Mouse (Mus musculus) stomach, embryonic 14.5 days (tissue): ENCODE data around the gene Defa37. TPM values are rescaled to one million over a fixed set of nuclear protein-coding genes. Genes with fewer than 3 reads are reported as not detected.
"Not testable (repeated sequence)": the region's sequence is repeated elsewhere in the genome, so short reads cannot be mapped to it uniquely, and the experiment has no call there.

Experiments used
- ATAC-seq: fragments of 200-750 bp; cut with Nextera tagmentation; 2 replicates; pipeline ENCODE4 v1.8.0; 2017; ENCODE audit warnings: low read depth, moderate TSS enrichment; ENCODE audit not compliant: insufficient number of reproducible peaks, insufficient read depth, low FRiP score
- H3K27ac ChIP-seq: fragments of 300-500 bp; sonication (generic); 2 replicates; pipeline ENCODE4 v1.5.1; 2014; ENCODE audit warnings: mild to moderate bottlenecking, low read length, moderate library complexity, mixed read lengths
- H3K27me3 ChIP-seq: fragments of 300-500 bp; sonication (generic); 2 replicates; pipeline ENCODE4 v1.6.1; 2014; ENCODE audit warnings: low read length, control low read depth, mixed read lengths; ENCODE audit not compliant: control insufficient read depth, insufficient read depth
- H3K36me3 ChIP-seq: fragments of 300-500 bp; sonication (generic); 2 replicates; pipeline ENCODE4 v1.6.1; 2014; ENCODE audit warnings: mild to moderate bottlenecking, control low read depth, low read length, moderate library complexity, mixed read lengths; ENCODE audit not compliant: control insufficient read depth, insufficient read depth
- H3K4me1 ChIP-seq: fragments of 300-500 bp; sonication (generic); 2 replicates; pipeline ENCODE4 v1.6.1; 2014; ENCODE audit warnings: low read length, control low read depth, mixed read lengths; ENCODE audit not compliant: control insufficient read depth, insufficient read depth
- H3K4me2 ChIP-seq: fragments of 300-500 bp; sonication (generic); replicated peaks from 2 replicates; pipeline ENCODE4 v1.6.1; 2014; ENCODE audit warnings: low read depth, low read length, control low read depth
- H3K4me3 ChIP-seq: fragments of 300-500 bp; sonication (generic); 2 replicates; pipeline ENCODE4 v1.5.1; 2014; ENCODE audit warnings: low read depth, low read length, control low read depth
- H3K9ac ChIP-seq: fragments of 300-500 bp; sonication (generic); replicated peaks from 2 replicates; pipeline ENCODE4 v1.6.1; 2014; ENCODE audit warnings: low read depth, mild to moderate bottlenecking, control low read depth, low read length, moderate library complexity, mixed read lengths
- H3K9me3 ChIP-seq: fragments of 300-500 bp; sonication (generic); 2 replicates; pipeline ENCODE4 v1.6.1; 2016; ENCODE audit warnings: low read depth, low read length, control low read depth; ENCODE audit not compliant: control insufficient read depth
- WGBS: fragments of 180-500 bp; shearing (Covaris S2); extraction: QIAGEN DNeasy Blood & Tissue Kit; methylation state at CpG from one replicate; pipeline ENCODE4 v1.1.7; 2014; 5-methylcytosine and 5-hydroxymethylcytosine counted together
- polyA plus RNA-seq: library from polyadenylated mRNA; unstranded; fragments of >200 nt; fragmentation: Nextera tagmentation; extraction: Ambion mirVana; gene quantifications from 2 replicates; pipeline ENCODE4 v1.2.1, GENCODE M21; 2014

The Defa37 gene
- not detected in 2 replicates for polyA plus RNA-seq

DNA sequence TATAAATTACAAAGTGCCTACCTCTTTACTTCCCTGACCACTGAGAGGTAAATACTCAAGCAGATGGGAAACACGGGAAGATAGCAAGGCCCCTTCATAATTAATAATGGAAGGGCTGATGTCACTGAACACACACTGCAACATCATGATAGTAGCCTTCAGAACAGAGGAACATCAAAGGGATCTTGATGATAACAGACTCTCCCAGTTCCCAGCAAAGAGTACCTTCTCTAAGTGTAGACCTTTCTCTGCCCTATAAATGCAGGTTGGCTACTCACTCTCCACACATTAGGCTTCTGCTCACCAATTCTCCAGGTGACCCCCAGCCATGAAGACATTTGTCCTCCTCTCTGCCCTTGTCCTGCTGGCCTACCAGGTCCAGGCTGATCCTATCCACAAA is at the start of gene Defa37:
TSS of gene Defa37 (plus strand) at position 301 of the 400 bp plus-strand sequence.
- not testable (repeated sequence) for H3K4me3 ChIP-seq, H3K36me3 ChIP-seq, ATAC-seq, H3K4me2 ChIP-seq, H3K4me1 ChIP-seq, H3K9ac ChIP-seq, H3K27me3 ChIP-seq, H3K27ac ChIP-seq, H3K9me3 ChIP-seq
- no CpG with 5 or more reads among the region's 1 CpGs for WGBS

DNA sequence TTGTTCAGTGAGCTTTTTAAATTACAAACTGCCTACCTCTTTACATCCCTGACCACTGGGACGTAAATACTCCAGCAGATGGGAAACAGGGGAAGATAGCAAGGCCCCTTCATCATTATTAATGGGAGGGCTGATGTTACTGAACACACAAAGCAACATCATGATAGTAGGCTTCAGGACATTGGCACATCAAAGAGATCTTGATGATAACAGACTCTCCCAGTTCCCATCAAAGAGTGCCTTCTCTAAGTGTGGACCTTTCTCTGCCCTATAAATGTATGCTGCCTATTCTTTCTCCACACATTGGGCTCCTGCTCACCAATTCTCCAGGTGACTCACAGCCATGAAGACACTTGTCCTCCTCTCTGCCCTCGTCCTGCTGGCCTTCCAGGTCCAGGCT is 36.5 kb upstream of the Defa37 start, which contains the start of gene Defa32:
TSS of gene Defa32 (plus strand) at position 301 of the 400 bp plus-strand sequence.
- H3K9ac ChIP-seq, ATAC-seq, H3K27me3 ChIP-seq, H3K36me3 ChIP-seq, H3K4me3 ChIP-seq, H3K27ac ChIP-seq, H3K9me3 ChIP-seq, H3K4me1 ChIP-seq, H3K4me2 ChIP-seq: not testable (repeated sequence)
- no CpG with 5 or more reads among the region's 2 CpGs for WGBS

DNA sequence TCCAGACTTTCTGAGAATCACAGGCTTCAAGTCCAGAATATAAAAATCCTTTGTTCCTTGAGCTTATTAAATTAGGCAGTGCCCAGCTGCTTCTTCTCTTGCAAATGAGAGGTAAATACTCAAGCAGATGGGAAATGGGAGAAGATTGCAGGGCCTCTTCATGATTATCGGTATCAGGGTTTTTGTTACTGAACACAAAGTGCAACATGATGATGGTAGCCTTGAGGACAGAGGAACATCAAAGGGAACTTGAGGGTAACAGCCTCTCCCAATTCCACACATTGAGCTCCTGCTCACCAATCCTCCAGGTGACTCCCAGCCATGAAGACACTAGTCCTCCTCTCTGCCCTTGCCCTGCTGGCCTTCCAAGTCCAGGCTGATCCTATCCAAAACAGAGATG is 17.5 kb downstream of the Defa37 start, which contains the start of gene Defa28:
TSS of gene Defa28 (plus strand) at position 301 of the 400 bp plus-strand sequence.
- H3K9ac ChIP-seq, H3K4me3 ChIP-seq, H3K27me3 ChIP-seq, H3K27ac ChIP-seq, ATAC-seq, H3K4me1 ChIP-seq, H3K36me3 ChIP-seq, H3K4me2 ChIP-seq, H3K9me3 ChIP-seq: not testable (repeated sequence)
- whole genome bisulfite sequencing, result no CpG with 5 or more reads among the region's 1 CpGs

DNA sequence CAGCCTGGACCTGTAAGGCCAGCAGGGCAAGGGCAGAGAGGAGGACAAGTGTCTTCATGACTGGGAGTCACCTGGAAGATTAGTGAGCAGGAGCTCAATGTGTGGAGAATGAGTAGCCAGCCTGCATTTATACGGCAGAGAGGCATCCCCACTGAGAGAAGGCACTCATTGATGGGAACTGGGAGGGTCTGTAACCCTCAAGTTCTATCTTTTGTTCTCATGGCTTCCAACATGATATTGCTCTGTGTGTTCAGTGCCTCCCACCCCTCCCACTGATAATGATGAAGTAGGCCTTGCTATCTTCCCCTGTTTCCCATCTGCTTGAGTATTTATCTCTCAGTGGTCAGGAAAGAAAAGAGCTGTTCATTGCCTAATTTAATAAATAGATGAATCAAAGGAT is 29.2 kb downstream of the Defa37 start, which contains the start of gene Gm7861:
TSS of gene Gm7861 (minus strand) at position 101 of the 400 bp plus-strand sequence.
- WGBS, result no CpG with 5 or more reads among the region's 1 CpGs

More for the DNA sequence above, 29.2 kb downstream of the Defa37 start, which contains the start of gene Gm7861:
- not testable (repeated sequence) for H3K4me2 ChIP-seq, H3K4me3 ChIP-seq, H3K9me3 ChIP-seq, H3K4me1 ChIP-seq, ATAC-seq, H3K36me3 ChIP-seq, H3K27me3 ChIP-seq, H3K9ac ChIP-seq, H3K27ac ChIP-seq

Other genes starting within 250 kb of the Defa37 start
- gene Defa27, start 249.8 kb upstream of the Defa37 start, polyA plus RNA-seq, result not detected in 2 replicates
- gene Defa29, start 238.4 kb upstream of the Defa37 start, polyA plus RNA-seq, result not detected in 2 replicates
- gene Defa2, start 186.9 kb upstream of the Defa37 start, polyA plus RNA-seq, result not detected in 2 replicates
- not detected in 2 replicates for gene Defa33, start 173.6 kb upstream of the Defa37 start, polyA plus RNA-seq
- not detected in 2 replicates for gene Defa36, start 138.0 kb upstream of the Defa37 start, polyA plus RNA-seq
- gene Gm7849, start 108.8 kb upstream of the Defa37 start, polyA plus RNA-seq, result not detected in 2 replicates
- gene Defa20, start 56.1 kb upstream of the Defa37 start, polyA plus RNA-seq, result not detected in 2 replicates
- gene Defa32, start 36.4 kb upstream of the Defa37 start, polyA plus RNA-seq, result not detected in 2 replicates
- gene Defa28, start 17.6 kb downstream of the Defa37 start, polyA plus RNA-seq, result not detected in 2 replicates
- not detected in 2 replicates for gene Gm7861, start 29.1 kb downstream of the Defa37 start, polyA plus RNA-seq
- gene Defa26, start 52.8 kb downstream of the Defa37 start, polyA plus RNA-seq, result not detected in 2 replicates
- gene Defa17, start 90.4 kb downstream of the Defa37 start, polyA plus RNA-seq, result not detected in 2 replicates
- gene Defa34, start 100.4 kb downstream of the Defa37 start, polyA plus RNA-seq, result not detected in 2 replicates
- gene AY761184, start 138.3 kb downstream of the Defa37 start, polyA plus RNA-seq, result not detected in 2 replicates
- gene Defa24, start 169.1 kb downstream of the Defa37 start, polyA plus RNA-seq, result not detected in 2 replicates